Mouse (Mus musculus) right cerebral cortex, postnatal 36 days (tissue): ENCODE measurements at regions not wholly inside any gene's neighbourhood (a gene's known extent, or its start where the extent isn't known, plus 50 kb on each side); places are given as distances from the start of the nearest gene placed in this dataset.

ENCODE experiments used
- DNase-seq, 2 experiments: peaks; one replicate each; pipeline ENCODE4 v3.0.0; 2022; ENCODE audit warnings: low spot score in 2 of 2, mixed read lengths in 1 of 2

DNA sequence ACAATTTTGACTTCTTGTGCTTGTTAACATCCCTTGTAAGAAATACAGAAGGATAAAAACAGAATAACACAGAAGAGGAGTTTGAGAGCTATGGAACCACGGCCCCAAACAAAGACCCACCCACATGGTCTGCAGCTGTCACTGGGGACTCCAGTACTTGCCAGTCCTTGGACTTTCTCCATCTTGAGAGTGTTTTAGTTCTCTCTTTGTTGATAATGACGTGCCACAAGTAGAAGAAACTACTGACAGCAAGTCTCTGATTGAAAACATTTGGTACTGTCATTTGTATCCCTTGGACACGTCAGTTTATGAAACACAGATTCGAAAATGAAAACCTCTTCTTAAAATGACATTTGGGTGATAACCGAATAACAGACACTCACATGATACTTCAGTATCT, 68.3 kb upstream of the Frg1 start:
- no peak for DNase-seq

- no peak for DNase-seq
Observed at GRCm38 (mm10) chr8:41483297-41483696, 66.4 kb upstream of the Frg1 start.

- DNase-seq = no peak
Observed at GRCm38 (mm10) chr8:41472992-41473699, 56.3 kb upstream of the Frg1 start.

DNA sequence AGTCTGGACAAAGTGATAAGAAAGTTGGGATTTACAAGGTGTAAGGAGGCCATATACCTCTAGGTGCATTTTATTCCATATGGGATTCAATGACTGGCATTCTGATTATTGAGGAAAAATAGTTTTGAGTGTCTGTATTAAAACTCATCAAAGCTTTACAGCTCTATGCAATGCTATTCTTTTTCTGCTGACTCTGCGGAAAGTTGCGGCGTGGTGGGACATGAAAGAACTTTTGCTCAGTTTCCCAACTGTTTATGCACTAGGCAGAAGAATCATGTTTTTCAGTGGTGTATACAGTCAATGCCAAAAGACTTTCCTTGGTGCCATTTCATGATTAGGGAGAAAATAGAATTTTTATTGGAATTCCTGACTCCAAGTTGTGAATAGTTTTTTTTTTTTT, 55.4 kb upstream of the Frg1 start:
- DNase-seq = no peak
